Mouse (Mus musculus) liver, adult 2 months (tissue): ENCODE measurements around the gene Fam193a. TPM values are rescaled to one million over a fixed set of nuclear protein-coding genes. Genes with fewer than 3 reads are reported as not detected.
A peak's percentile ranks its signal among the peaks of the same experiment; 100 is the strongest.

Source experiments
- DNase-seq: peaks from one replicate; pipeline ENCODE4 v3.0.0-alpha.2; 2011; ENCODE audit warnings: low read depth, low spot score; ENCODE audit errors: extremely low read depth
- H3K27ac ChIP-seq: fragments of 200-500 bp; replicated peaks from 2 replicates; pipeline ENCODE4 v1.5.1; 2012; ENCODE audit warnings: low read depth, mild to moderate bottlenecking, control low read depth, inconsistent platforms, low read length; ENCODE audit not compliant: insufficient read depth
- H3K27me3 ChIP-seq: fragments of 200-500 bp; 2 replicates; pipeline ENCODE4 v1.6.1; 2012; ENCODE audit warnings: mild to moderate bottlenecking, moderate library complexity, low read length, inconsistent platforms; ENCODE audit not compliant: control insufficient read depth, insufficient read depth
- H3K36me3 ChIP-seq: fragments of 200-500 bp; 2 replicates; pipeline ENCODE4 v1.6.1; 2012; ENCODE audit warnings: low read length, inconsistent platforms; ENCODE audit not compliant: control insufficient read depth, insufficient read depth
- H3K4me1 ChIP-seq: fragments of 200-500 bp; 2 replicates; pipeline ENCODE4 v1.6.1; 2011; ENCODE audit warnings: low read length; ENCODE audit not compliant: control insufficient read depth, insufficient read depth
- H3K4me3 ChIP-seq: fragments of 200-500 bp; 2 replicates; pipeline ENCODE4 v1.5.1; 2011; ENCODE audit warnings: low read depth, mild to moderate bottlenecking, control low read depth, low read length, moderate library complexity; ENCODE audit not compliant: insufficient read depth
- H3K79me2 ChIP-seq: fragments of 200-500 bp; 2 replicates; pipeline ENCODE4 v1.6.1; 2012; ENCODE audit warnings: inconsistent platforms, mild to moderate bottlenecking, low read length, moderate library complexity; ENCODE audit not compliant: control insufficient read depth, insufficient read depth
- H3K9ac ChIP-seq: fragments of 200-500 bp; 2 replicates; pipeline ENCODE4 v1.6.1; 2012; ENCODE audit warnings: low read depth, mild to moderate bottlenecking, control low read depth, inconsistent platforms, low read length
- CTCF ChIP-seq: fragments of 200-500 bp; IDR thresholded peaks from 2 replicates; pipeline ENCODE4 v1.5.1; 2011; ENCODE audit warnings: low read depth, low read length, control low read depth
- POLR2A ChIP-seq: fragments of 200-500 bp; IDR thresholded peaks from 2 replicates; pipeline ENCODE4 v1.6.1; 2011; ENCODE audit warnings: low read length, control low read depth; ENCODE audit not compliant: insufficient read depth; ENCODE audit errors: extremely low read depth
- WGBS: fragments of 180-500 bp; shearing (Covaris S2); methylation state at CpG from one replicate; pipeline ENCODE4 v1.1.7; 2018; 5-methylcytosine and 5-hydroxymethylcytosine counted together
- polyA plus RNA-seq: library from polyadenylated mRNA; depleted of rRNA; stranded (reverse); fragments of >200 nt; gene quantifications from 2 replicates; pipeline ENCODE4 v1.2.3, GENCODE M21; 2012
- total RNA-seq: library from RNA; depleted of rRNA; stranded (reverse); fragments of >200 nt; gene quantifications from 2 replicates; pipeline ENCODE4 v1.2.3, GENCODE M21; 2014

Gene Fam193a
- total and polyA plus RNA-seq, 2 experiments = 10.2 to 22.6 TPM

- H3K27me3 ChIP-seq = no peaks in the 10 kb centered on the region
These were observed 35.7 kb upstream of the Fam193a start for GRCm38 (mm10) chr5:34334081-34334480.

GRCm38 (mm10) chr5:34335539-34336096 lies 34.1 kb upstream of the Fam193a start:
- peaks cover 5% of the 10 kb centered on the region; the same call in 1 of the 2 replicates for H3K4me1 ChIP-seq
- 1% methylated on average over 21 of the region's 21 CpGs for WGBS
- H3K36me3 ChIP-seq = 0 out of 2 replicates have a peak, but pooled peaks cover 3% of the 10 kb centered on the region
- H3K27ac ChIP-seq = peak overlapping the region; percentile 90
- peak overlapping the region; percentile 62 for H3K4me3 ChIP-seq
- TF ChIP-seq CTCF (no peak), POLR2A (no peak)
- peak overlapping the region; percentile 87 for H3K9ac ChIP-seq
- peaks cover 25% of the 10 kb centered on the region for H3K79me2 ChIP-seq
- no peaks in the 10 kb centered on the region for H3K27me3 ChIP-seq
- DNase-seq = peak; percentile 49

More at GRCm38 (mm10) chr5:34334081-34334480, 35.7 kb upstream of the Fam193a start:
- no peak for DNase-seq
- TF ChIP-seq CTCF (no peak), POLR2A (no peak)
- no peak overlapping the region for H3K4me3 ChIP-seq
- no peak overlapping the region for H3K27ac ChIP-seq
- 0 out of 2 replicates have a peak, but pooled peaks cover 2% of the 10 kb centered on the region for H3K36me3 ChIP-seq
- H3K79me2 ChIP-seq = peaks cover 19% of the 10 kb centered on the region
- peaks cover 5% of the 10 kb centered on the region; the same call in 1 of the 2 replicates for H3K4me1 ChIP-seq
- WGBS = 93% methylated on average over 1 of the region's 1 CpGs
- no peak overlapping the region for H3K9ac ChIP-seq

GRCm38 (mm10) chr5:34336097-34336774 lies 33.5 kb upstream of the Fam193a start, which contains the start of gene Rnf4:
Gene Rnf4, plus strand, starts transcription at chr5:34336289.
- Histone ChIP-seq H3K27me3 (no peaks in the 10 kb centered on the region), H3K79me2 (peaks cover 25% of the 10 kb centered on the region), H3K4me1 (peaks cover 5% of the 10 kb centered on the region; the same call in 1 of the 2 replicates), H3K27ac (peak within 1 kb of the TSS; percentile 95), H3K36me3 (0 out of 2 replicates have a peak, but pooled peaks cover 3% of the 10 kb centered on the region), H3K4me3 (peak within 1 kb of the TSS; percentile 95), H3K9ac (peak within 1 kb of the TSS; percentile 97)
- DNase-seq = peak; percentile 97
- TF ChIP-seq POLR2A (peak; percentile 71), CTCF (no peak)
- WGBS = under 1% methylated on average over 67 of the region's 67 CpGs

GRCm38 (mm10) chr5:34336775-34337450 lies 32.8 kb upstream of the Fam193a start:
- TF ChIP-seq POLR2A = peak; percentile 31; the same call in 1 of the 2 replicates
- TF ChIP-seq CTCF = no peak
- H3K9ac ChIP-seq = peak overlapping the region; percentile 97
- H3K27ac ChIP-seq = peak overlapping the region; percentile 95
- peaks cover 5% of the 10 kb centered on the region; the same call in 1 of the 2 replicates for H3K4me1 ChIP-seq
- peak overlapping the region; percentile 95 for H3K4me3 ChIP-seq
- H3K36me3 ChIP-seq = 0 out of 2 replicates have a peak, but pooled peaks cover 3% of the 10 kb centered on the region
- peaks cover 25% of the 10 kb centered on the region for H3K79me2 ChIP-seq
- peak; percentile 83 for DNase-seq
- under 1% methylated on average over 42 of the region's 42 CpGs for WGBS
- H3K27me3 ChIP-seq = no peaks in the 10 kb centered on the region

- peaks cover 26% of the 10 kb centered on the region for H3K36me3 ChIP-seq
- no peak overlapping the region for H3K4me3 ChIP-seq
- H3K27ac ChIP-seq = no peak overlapping the region
- no peaks in the 10 kb centered on the region for H3K27me3 ChIP-seq
- H3K4me1 ChIP-seq = peaks cover 5% of the 10 kb centered on the region; the same call in 1 of the 2 replicates
- 93% methylated on average over 6 of the region's 6 CpGs for WGBS
- DNase-seq = no peak
- no peak overlapping the region for H3K9ac ChIP-seq
- H3K79me2 ChIP-seq = peaks cover 30% of the 10 kb centered on the region
- TF ChIP-seq CTCF = no peak
- TF ChIP-seq POLR2A = no peak
These were observed 29.5 kb upstream of the Fam193a start for GRCm38 (mm10) chr5:34340246-34340645.
